Mouse (Mus musculus): ENCODE results near the gene Elovl7.

Gene Elovl7

DNA sequence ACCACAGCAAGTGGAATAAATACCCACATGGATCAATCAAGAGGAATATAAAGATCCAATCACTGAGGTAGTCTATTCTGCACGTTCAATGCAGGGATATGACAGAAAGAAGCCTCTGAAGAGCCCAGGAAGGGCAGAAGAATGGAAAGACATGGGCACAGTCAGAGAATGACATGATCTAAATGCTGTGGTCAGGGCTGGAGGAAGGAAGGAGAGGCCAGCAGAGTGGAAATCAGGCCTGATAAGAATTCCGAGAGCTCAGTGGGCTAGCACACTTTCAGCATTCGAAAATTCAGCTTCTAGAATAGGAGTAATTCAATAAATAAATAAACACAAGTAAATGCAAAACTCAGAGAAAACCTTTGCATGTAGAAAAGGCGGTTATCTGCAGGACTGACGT is 27.5 kb downstream of the Elovl7 start:
- in situ Hi-C loops (cut with MboI): no loop called here

DNA sequence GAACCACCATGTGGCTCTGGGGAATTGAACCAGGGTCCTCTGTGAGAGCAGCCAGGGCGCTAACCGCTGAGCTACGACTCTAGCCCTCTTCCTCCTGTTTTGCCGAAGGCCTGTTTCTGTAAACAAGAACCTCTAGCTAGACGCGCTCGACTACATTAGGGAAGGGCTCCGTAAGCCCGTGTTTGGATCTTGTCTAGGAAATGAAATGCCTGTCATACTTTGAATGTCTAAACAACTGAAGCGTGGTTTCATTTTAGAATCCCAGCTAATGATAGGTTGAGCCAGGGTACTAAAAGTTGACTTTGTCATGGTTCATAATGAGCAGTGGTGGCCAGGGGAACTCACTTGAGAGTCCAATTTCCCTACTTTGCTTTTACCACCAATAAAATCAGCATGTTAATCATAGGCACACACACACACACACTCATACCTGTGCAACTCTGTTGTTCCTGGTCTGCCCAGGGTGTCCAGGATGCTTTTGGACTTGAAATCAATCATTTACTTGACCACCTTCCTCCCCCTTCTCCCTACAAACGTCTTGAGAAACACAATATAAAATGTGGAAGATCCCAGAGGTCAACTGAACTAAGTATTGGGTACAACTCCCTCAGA is 31.0 kb downstream of the Elovl7 start:
- in situ Hi-C loops (cut with MboI): no loop called here

- in situ Hi-C loops (cut with MboI): no loop called here
Observed at GRCm38 (mm10) chr13:108251106-108251505, 36.9 kb downstream of the Elovl7 start.

DNA sequence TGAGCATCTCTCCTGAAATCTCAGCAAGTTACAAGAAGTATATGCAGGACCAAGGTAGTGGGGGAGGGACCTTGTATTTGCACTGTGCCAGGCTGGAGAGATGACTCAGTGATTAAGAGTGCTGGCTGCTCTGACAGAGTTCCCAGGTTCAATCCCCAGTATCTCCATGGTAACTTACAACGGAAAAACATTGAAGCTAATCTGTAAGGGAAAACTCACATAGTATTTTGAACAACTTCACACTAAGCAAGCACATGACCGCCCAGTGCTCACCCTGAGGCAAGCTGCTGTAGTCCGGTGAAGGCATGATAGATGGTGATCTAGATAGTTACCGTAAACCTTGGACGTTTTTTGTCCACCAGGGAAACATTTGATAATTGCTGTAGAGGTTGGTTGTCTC is 39.8 kb downstream of the Elovl7 start:
- in situ Hi-C loops (cut with MboI): no loop called here

GRCm38 (mm10) chr13:108263042-108263441 is 48.8 kb downstream of the Elovl7 start:
- in situ Hi-C loops (cut with MboI): no loop called here

- in situ Hi-C loops (cut with MboI): no loop called here
Observed at GRCm38 (mm10) chr13:108265394-108265793, 51.2 kb downstream of the Elovl7 start.

GRCm38 (mm10) chr13:108267841-108268634 is 53.8 kb downstream of the Elovl7 start:
- in situ Hi-C loops (cut with MboI): no loop called here

- in situ Hi-C loops (cut with MboI): no loop called here
Observed at GRCm38 (mm10) chr13:108271458-108272148, 57.4 kb downstream of the Elovl7 start.

DNA sequence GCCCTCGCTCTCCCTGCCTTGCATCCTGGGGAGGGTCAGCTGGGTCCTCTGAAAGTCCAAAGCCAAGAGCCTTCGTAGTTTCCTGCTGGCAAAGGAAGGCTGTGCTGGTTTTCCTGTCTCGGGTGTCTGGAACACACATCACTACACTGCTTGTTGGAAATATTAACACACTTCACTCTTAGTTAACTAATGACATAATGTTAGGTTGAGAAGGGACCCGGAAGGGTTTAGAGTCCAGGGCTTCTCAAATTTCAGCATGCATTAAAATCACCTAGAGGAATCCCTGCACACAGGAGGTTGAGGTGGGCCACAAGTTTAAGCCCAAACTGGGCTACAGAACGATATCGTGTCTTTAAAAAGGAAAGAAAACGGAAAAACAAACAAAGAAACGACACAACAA is 58.1 kb downstream of the Elovl7 start:
- in situ Hi-C loops (cut with MboI): no loop called here

DNA sequence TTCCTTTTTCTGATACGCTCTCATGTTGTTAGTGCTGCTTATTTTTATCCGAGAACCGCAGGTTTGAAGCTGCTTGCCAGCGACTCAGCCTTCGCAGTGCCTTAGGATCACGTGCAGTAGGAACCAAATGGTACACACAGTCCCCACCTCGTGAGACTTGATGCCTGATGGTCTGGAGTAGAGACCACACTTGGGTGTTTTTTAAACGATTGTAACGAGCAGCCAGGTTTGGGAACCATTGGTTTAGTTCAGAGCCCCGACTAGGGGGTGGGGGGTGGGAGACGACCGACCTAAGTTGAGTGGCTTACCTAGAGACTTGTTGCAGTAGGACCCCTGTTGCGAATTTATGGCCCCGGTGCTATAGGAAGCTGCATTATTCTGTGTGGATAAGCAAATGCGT is 58.8 kb downstream of the Elovl7 start:
- in situ Hi-C loops (cut with MboI): no loop called here

- in situ Hi-C loops (cut with MboI): no loop called here
Observed at GRCm38 (mm10) chr13:108273456-108273855, 59.3 kb downstream of the Elovl7 start.

- in situ Hi-C loops (cut with MboI): no loop called here
Observed at GRCm38 (mm10) chr13:108276561-108276960, 62.4 kb downstream of the Elovl7 start.

DNA sequence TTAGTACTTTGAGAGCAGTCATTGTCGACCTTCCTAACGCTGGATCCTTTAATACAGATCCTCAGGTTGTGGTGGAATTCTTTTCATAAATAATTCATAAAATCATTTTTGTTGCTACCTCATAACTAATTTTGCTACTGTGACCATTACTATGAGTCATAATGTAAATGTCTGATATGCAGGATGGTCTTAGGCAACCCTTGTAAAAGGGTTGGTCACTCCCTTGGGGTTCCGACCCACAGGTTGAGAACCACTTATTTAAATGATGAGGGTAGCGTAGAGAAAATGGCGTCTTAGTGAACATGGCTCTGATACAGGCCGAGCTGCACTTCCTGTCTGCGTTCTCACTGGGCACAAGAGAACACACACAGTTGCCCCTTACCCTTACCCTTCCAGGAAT is 63.1 kb downstream of the Elovl7 start:
- in situ Hi-C loops (cut with MboI): no loop called here

DNA sequence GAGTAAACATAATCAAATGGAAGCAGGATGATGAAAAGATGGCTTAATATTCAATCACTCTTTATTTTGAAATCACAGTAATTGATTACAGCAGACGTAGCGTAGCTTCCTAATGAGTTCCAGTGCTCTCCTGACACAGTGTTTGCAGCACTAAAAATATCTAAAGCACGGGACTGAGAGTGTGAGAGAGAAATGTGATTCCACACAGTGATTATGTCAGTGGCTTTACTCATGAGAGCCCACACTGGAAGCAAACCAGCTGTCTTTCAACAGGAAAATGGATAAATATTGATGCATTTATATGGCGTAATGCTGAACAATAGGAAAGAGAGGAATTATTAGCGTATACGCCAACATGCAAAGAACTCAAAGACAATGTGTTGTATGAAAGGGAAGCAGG is 64.4 kb downstream of the Elovl7 start:
- in situ Hi-C loops (cut with MboI): no loop called here

DNA sequence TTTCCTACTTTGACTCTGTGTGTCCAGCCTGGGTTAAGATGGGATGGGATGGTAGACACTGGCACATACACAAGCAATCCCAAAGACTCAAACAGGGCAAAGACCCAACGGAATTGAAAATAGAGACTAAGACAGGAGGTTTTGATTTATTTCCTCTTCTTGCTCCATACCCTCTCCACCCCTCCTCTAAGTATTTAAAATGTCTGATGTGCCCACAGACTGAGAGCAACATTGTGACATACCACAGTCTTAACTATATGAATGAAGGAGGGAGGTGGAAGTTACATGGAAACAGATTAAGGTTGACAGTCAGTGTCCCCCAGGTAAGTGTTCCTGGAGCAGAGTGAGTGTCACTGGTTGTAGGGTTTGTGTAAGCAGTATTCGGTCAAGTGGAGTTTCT is 70.1 kb downstream of the Elovl7 start:
- in situ Hi-C loops (cut with MboI): no loop called here

DNA sequence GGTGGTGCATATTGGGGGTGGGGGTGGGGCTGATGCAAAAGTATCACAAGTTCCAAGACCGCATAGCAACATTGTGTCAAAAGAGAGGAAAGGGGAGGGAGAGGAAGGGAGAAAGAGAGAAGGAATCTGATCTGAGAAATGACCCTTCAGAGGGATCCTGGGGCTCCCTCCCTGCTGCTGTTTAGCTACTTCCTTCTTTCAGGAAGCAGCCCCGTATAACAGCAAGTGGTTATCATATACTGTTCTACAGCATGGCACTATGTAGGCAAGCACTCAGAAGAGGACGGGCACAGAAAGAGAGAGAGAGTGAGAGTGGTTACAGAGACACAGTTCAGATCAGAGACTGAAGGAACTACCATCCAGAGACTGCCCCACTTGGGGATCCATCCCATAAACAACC is 73.7 kb downstream of the Elovl7 start:
- in situ Hi-C loops (cut with MboI): no loop called here

DNA sequence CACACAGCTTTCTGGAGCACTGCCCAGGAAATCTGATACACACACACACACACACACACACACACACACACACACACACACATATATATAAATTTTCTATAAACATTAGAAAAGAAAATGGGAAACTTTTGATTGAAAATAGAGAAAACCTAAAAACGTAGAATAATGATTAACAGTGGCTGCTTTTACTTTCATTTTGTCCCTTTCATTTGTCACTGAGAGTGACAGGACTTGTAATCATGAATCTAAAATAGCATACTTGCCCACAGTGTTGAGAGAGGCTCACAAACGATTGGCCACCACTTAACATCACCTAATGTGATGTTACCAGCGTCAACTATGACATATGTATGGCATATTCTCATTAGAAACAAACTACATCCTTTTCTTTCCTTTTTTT is 75.2 kb downstream of the Elovl7 start:
- in situ Hi-C loops (cut with MboI): no loop called here

- in situ Hi-C loops (cut with MboI): no loop called here
Observed at GRCm38 (mm10) chr13:108290314-108290713, 76.1 kb downstream of the Elovl7 start.

DNA sequence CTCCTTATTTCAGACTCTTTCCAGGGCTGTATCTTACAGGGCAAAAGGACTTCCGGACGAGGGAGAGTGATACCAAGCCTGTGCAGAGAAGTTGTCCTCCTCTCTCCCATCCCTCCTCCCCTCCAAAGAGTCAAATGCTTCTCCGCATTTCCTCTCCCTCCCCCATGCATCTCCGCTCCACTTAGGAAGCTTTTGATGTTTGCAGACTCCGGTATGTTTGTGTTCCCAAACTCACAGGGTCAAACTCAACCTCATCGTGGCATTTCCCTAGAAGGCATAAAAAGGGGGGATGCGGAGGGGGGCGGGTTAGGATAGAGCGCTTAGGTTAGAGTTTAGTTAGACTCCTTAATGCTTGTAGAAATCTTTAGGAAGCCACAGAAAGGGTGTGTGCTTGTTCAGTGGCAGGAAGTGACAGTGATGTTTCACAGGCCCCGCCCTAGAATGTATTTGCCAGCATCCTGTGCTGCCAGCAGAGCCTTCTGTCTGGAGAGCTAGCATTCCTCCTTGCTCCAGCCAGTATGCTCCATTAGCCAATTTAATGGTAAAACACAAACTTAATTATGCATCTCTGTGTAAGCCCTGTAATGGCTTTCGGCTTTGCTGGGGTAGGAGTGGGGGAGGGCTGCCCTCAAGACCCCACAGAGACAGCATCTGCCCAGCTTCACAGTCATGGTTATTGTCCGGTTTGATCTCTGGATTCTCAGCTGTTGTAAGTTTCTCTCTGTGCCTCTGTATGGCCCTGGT is 83.3 kb downstream of the Elovl7 start:
- in situ Hi-C loops (cut with MboI): no loop called here

- in situ Hi-C loops (cut with MboI): no loop called here
Observed at GRCm38 (mm10) chr13:108298241-108298640, 84.0 kb downstream of the Elovl7 start.

GRCm38 (mm10) chr13:108300346-108300950 is 86.2 kb downstream of the Elovl7 start:
- in situ Hi-C loops (cut with MboI): no loop called here

DNA sequence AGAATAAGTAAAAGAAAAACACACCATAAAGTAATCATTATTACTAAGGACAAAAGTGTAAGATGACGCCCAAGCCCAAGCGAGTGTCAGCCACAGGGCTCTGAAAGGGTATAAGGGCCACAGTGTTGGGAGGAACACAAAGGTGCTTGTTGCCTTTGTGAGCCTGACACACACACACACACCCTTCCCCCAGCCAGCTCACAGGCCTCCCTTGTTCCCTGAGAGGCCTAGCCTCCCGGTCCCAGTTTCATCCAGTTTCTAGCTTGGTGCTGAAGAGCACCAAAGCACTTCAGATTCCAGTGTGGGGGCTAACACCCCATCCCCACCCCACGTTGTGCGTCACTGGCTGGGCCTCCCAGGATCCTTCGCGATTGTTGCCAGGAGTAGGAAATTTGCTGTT is 87.2 kb downstream of the Elovl7 start:
- in situ Hi-C loops (cut with MboI): no loop called here
